Comparison of ENCODE assay signal across 28 mouse cellular contexts in genomic region chr16:38425799-38426198, GRCm38 (mm10). TPM values are rescaled to one million over a fixed set of nuclear protein-coding genes. Genes with fewer than 3 reads are reported as not detected.
"Had no signal": no experiment of that assay in that cellular context is flagged by ENCODE, and none has a peak within 500 bp of the region (broad histone marks: within the 10 kb centered on the region; RNA-seq: fewer than 3 reads in every experiment).

No protein-coding gene starts in this region.

- H3K4me2 ChIP-seq: embryonic facial prominence, embryonic 12.5 days; embryonic facial prominence, embryonic 13.5 days; embryonic facial prominence, embryonic 15.5 days; forebrain, embryonic 12.5 days; forebrain, embryonic 13.5 days; forebrain, embryonic 15.5 days had no signal

- H3K27me3 ChIP-seq: embryonic facial prominence, embryonic 12.5 days; embryonic facial prominence, embryonic 13.5 days; embryonic facial prominence, embryonic 15.5 days; forebrain, embryonic 12.5 days; forebrain, embryonic 13.5 days; forebrain, embryonic 15.5 days had no signal

- H3K36me3 ChIP-seq: embryonic facial prominence, embryonic 10.5 days; embryonic facial prominence, embryonic 12.5 days; embryonic facial prominence, embryonic 13.5 days; embryonic facial prominence, embryonic 15.5 days; forebrain, embryonic 10.5 days; forebrain, embryonic 12.5 days; forebrain, embryonic 15.5 days; heart, embryonic 10.5 days had no signal

- ATAC-seq: forebrain, embryonic 13.5 days; forebrain, embryonic 14.5 days; forebrain, embryonic 15.5 days; forebrain, embryonic 16.5 days; forebrain, postnatal 0 days had no signal

- H3K4me3 ChIP-seq: embryonic facial prominence, embryonic 10.5 days; embryonic facial prominence, embryonic 12.5 days; embryonic facial prominence, embryonic 13.5 days; embryonic facial prominence, embryonic 15.5 days; erythroblast, embryonic 14.5 days; forebrain, embryonic 10.5 days; forebrain, embryonic 12.5 days; forebrain, embryonic 13.5 days; forebrain, embryonic 15.5 days; heart, adult 2 months; heart, embryonic 10.5 days had no signal

- DNase-seq: cerebellum, adult 8-10 months; cerebellum, adult 9-10 months; cerebellum, adult 9-11 months; cerebellum, postnatal 10 days; cerebellum, postnatal 14 days; cerebellum, postnatal 25 days; cerebellum, postnatal 36 days; embryo, embryonic 11 days; forebrain, postnatal 0 days; gastrocnemius, postnatal 10 days; gastrocnemius, postnatal 25 days; gastrocnemius, postnatal 36 days; heart, adult 2 months had no signal

- H3K9ac ChIP-seq: embryonic facial prominence, embryonic 12.5 days; embryonic facial prominence, embryonic 13.5 days; embryonic facial prominence, embryonic 15.5 days; forebrain, embryonic 12.5 days; forebrain, embryonic 13.5 days; forebrain, embryonic 15.5 days; forebrain, postnatal 0 days had no signal

- H3K9me3 ChIP-seq: embryonic facial prominence, embryonic 10.5 days; embryonic facial prominence, embryonic 12.5 days; embryonic facial prominence, embryonic 13.5 days; embryonic facial prominence, embryonic 15.5 days; forebrain, embryonic 10.5 days; forebrain, embryonic 12.5 days; forebrain, embryonic 13.5 days; forebrain, embryonic 15.5 days; heart, embryonic 10.5 days had no signal

- H3K4me1 ChIP-seq: embryonic facial prominence, embryonic 10.5 days; embryonic facial prominence, embryonic 12.5 days; embryonic facial prominence, embryonic 13.5 days; embryonic facial prominence, embryonic 15.5 days; forebrain, embryonic 10.5 days; forebrain, embryonic 12.5 days; forebrain, embryonic 13.5 days; forebrain, embryonic 15.5 days had no signal

- H3K27ac ChIP-seq: embryonic facial prominence, embryonic 10.5 days; embryonic facial prominence, embryonic 12.5 days; embryonic facial prominence, embryonic 13.5 days; embryonic facial prominence, embryonic 15.5 days; forebrain, embryonic 10.5 days; forebrain, embryonic 12.5 days; forebrain, embryonic 13.5 days; forebrain, embryonic 15.5 days; heart, adult 2 months; heart, embryonic 10.5 days had no signal

RNA-seq across cellular contexts. Expression of gene Pla1a, which starts 7.1 kb away (rescaled TPM):
- total RNA-seq: common myeloid progenitor, adult 5-6 weeks; granulocyte monocyte progenitor cell, adult 5-6 weeks had no signal
- polyA plus RNA-seq: embryonic facial prominence, embryonic 10.5 days; embryonic facial prominence, embryonic 11.5 days; erythroblast, embryonic 14.5 days; forebrain, embryonic 10.5 days had no signal

RNA-seq across cellular contexts. Expression of gene Cd80, which starts 29.6 kb away (rescaled TPM):
- total RNA-seq: granulocyte monocyte progenitor cell, adult 5-6 weeks had no signal
- polyA plus RNA-seq: erythroblast, embryonic 14.5 days had no signal
